Mouse (Mus musculus): ENCODE measurements around the gene Ankrd26.

- TF ChIP-seq CTCF (IDR thresholded peaks at IDR 0.05 in 2 of 3, conservative IDR thresholded peaks at IDR 0.05 in 1 of 3; ENCODE audit: control insufficient read depth in 1 of 3, insufficient read depth in 1 of 3, low read depth in 2 of 3, low read length in 3 of 3, poor library complexity in 1 of 3, severe bottlenecking in 1 of 3) (no peak), E2F4 (IDR thresholded peaks at IDR 0.05; ENCODE audit: borderline replicate concordance, low read depth, low read length) (no peak), POLR2A (IDR thresholded peaks at IDR 0.05; ENCODE audit: control insufficient read depth in 1 of 2, insufficient read depth in 1 of 2, low read depth in 1 of 2, low read length in 2 of 2, poor library complexity in 1 of 2) (no peak), EP300 (IDR thresholded peaks at IDR 0.05; ENCODE audit: low read depth in 1 of 2, low read length in 2 of 2) (no peak), ZKSCAN1 (IDR thresholded peaks at IDR 0.05; ENCODE audit: low read depth, low read length) (no peak), ELF1 (IDR thresholded peaks at IDR 0.05; ENCODE audit: low read depth, low read length) (no peak), UBTF (IDR thresholded peaks at IDR 0.05; ENCODE audit: borderline replicate concordance, insufficient read depth, low read depth, low read length) (no peak), ZNF384 (IDR thresholded peaks at IDR 0.05; ENCODE audit: low read depth, low read length) (no peak), TAL1 (IDR thresholded peaks at IDR 0.05; ENCODE audit: low read length) (no peak), ETS1 (IDR thresholded peaks at IDR 0.05; ENCODE audit: low read depth, low read length) (no peak), MYB (IDR thresholded peaks at IDR 0.05; ENCODE audit: low read depth, low read length) (no peak), MEF2A (IDR thresholded peaks at IDR 0.05; ENCODE audit: extremely low read depth, insufficient replicate concordance, low read depth, low read length, poor library complexity, severe bottlenecking) (no peak), SIN3A (IDR thresholded peaks at IDR 0.05; ENCODE audit: low read length) (no peak), USF1 (IDR thresholded peaks at IDR 0.05; ENCODE audit: low read depth, low read length) (no peak)
Observed at GRCm38 (mm10) chr6:118594070-118594469, 32.0 kb upstream of the Ankrd26 start.
